Mouse (Mus musculus): Measurements from ENCODE around the gene Itpr1.

DNA sequence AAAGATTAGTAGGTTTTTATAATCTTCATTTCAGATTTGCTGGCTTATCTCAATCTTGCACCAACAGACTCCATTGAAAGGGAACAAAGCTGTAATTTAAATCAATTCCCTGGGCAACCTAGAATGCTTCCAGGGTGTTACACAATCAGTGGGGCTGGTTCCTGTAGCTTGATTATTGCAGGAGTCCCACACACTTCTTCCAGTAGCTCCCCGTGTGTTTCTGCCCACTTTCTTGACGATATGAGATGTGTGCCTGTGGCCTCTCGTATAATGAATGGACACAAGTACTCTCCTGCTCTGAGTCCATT, 37.0 kb downstream of the Itpr1 start:
- TF ChIP-seq GATA1 (IDR thresholded peaks at IDR 0.05; ENCODE audit: low read length) (no peak), TAL1 (IDR thresholded peaks at IDR 0.05; ENCODE audit: low read length) (no peak)

Data from erythroblast, embryonic 14.5 days (primary cell).